Mouse (Mus musculus) lung, postnatal 0 days (tissue): ENCODE measurements around the gene Tmem252.

Experiments used
- CTCF ChIP-seq: IDR thresholded peaks from 2 replicates; pipeline ENCODE4 v1.5.1; 2016; ENCODE audit warnings: antibody characterized with exemption, mild to moderate bottlenecking
- EP300 ChIP-seq: IDR thresholded peaks from 2 replicates; pipeline ENCODE4 v1.6.1; 2016; ENCODE audit warnings: antibody characterized with exemption, mild to moderate bottlenecking, control low read depth

- TF ChIP-seq EP300 (no peak), CTCF (peak; percentile 97)
These were observed 39.2 kb upstream of the Tmem252 start for GRCm38 (mm10) chr19:24634602-24635001.
